Mouse (Mus musculus) forebrain, embryonic 13.5 days (tissue): ENCODE measurements around the gene Nadk. TPM values are rescaled to one million over a fixed set of nuclear protein-coding genes. Genes with fewer than 3 reads are reported as not detected.

ENCODE experiments used
- ATAC-seq: fragments of 200-750 bp; cut with Nextera tagmentation; 2 replicates; pipeline ENCODE4 v1.8.0; 2017
- H3K27ac ChIP-seq: fragments of 300-500 bp; sonication (generic); 2 replicates; pipeline ENCODE4 v1.5.1; 2015; ENCODE audit warnings: inconsistent platforms, mild to moderate bottlenecking, moderate library complexity
- H3K27me3 ChIP-seq: fragments of 300-500 bp; sonication (generic); 2 replicates; pipeline ENCODE4 v1.6.1; 2015; ENCODE audit warnings: mild to moderate bottlenecking, inconsistent platforms
- H3K36me3 ChIP-seq: fragments of 300-500 bp; sonication (generic); 2 replicates; pipeline ENCODE4 v1.6.1; 2015; ENCODE audit warnings: mild to moderate bottlenecking, inconsistent platforms; ENCODE audit not compliant: poor library complexity, severe bottlenecking
- H3K4me1 ChIP-seq: fragments of 300-500 bp; sonication (generic); 2 replicates; pipeline ENCODE4 v1.6.1; 2015; ENCODE audit warnings: inconsistent platforms
- H3K4me2 ChIP-seq: fragments of 300-500 bp; sonication (generic); 2 replicates; pipeline ENCODE4 v1.6.1; 2015; ENCODE audit warnings: inconsistent platforms, mild to moderate bottlenecking, moderate library complexity
- H3K4me3 ChIP-seq: fragments of 300-500 bp; sonication (generic); 2 replicates; pipeline ENCODE4 v1.5.1; 2015; ENCODE audit warnings: mild to moderate bottlenecking, inconsistent platforms
- H3K9ac ChIP-seq: fragments of 300-500 bp; sonication (generic); 2 replicates; pipeline ENCODE4 v1.6.1; 2015; ENCODE audit warnings: mild to moderate bottlenecking, inconsistent platforms
- H3K9me3 ChIP-seq: fragments of 300-500 bp; sonication (generic); replicated peaks from 2 replicates; pipeline ENCODE4 v1.6.1; 2016; ENCODE audit warnings: inconsistent platforms
- WGBS: fragments of 180-500 bp; shearing (Covaris S2); methylation state at CpG from one replicate; pipeline ENCODE4 v1.1.7; 2015; 5-methylcytosine and 5-hydroxymethylcytosine counted together
- polyA plus RNA-seq: library from polyadenylated mRNA; unstranded; fragments of >200 nt; fragmentation: Nextera tagmentation; extraction: Ambion mirVana; gene quantifications from 2 replicates; pipeline ENCODE4 v1.2.1, GENCODE M21; 2015

The Nadk gene
- polyA plus RNA-seq, 1 experiment from 2014 or later = 88.7 TPM

- ATAC-seq = no peak
- Histone ChIP-seq H3K36me3 (peaks cover 6% of the 10 kb centered on the region), H3K27ac (no peak overlapping the region), H3K9me3 (no peaks in the 10 kb centered on the region), H3K4me2 (no peak overlapping the region), H3K27me3 (0 out of 2 replicates have a peak, but pooled peaks cover 5% of the 10 kb centered on the region), H3K4me3 (no peak overlapping the region), H3K4me1 (peaks cover 5% of the 10 kb centered on the region; the same call in 1 of the 2 replicates), H3K9ac (no peak overlapping the region)
- WGBS = 88% methylated on average over 3 of the region's 3 CpGs
These were observed 33.6 kb downstream of the Nadk start for GRCm38 (mm10) chr4:155595777-155596176.

- 0 out of 2 replicates have a peak, but pooled peaks cover 5% of the 10 kb centered on the region for H3K27me3 ChIP-seq
- WGBS = 77% methylated on average over 5 of the region's 5 CpGs
- peaks cover 5% of the 10 kb centered on the region; the same call in 1 of the 2 replicates for H3K4me1 ChIP-seq
- H3K27ac ChIP-seq = no peak overlapping the region
- no peak overlapping the region for H3K4me2 ChIP-seq
- ATAC-seq = no peak
- no peak overlapping the region for H3K4me3 ChIP-seq
- no peak overlapping the region for H3K9ac ChIP-seq
- no peaks in the 10 kb centered on the region for H3K9me3 ChIP-seq
- H3K36me3 ChIP-seq = no peaks in the 10 kb centered on the region
These were observed 34.4 kb downstream of the Nadk start for GRCm38 (mm10) chr4:155596606-155597005.

GRCm38 (mm10) chr4:155598536-155598935 is 36.4 kb downstream of the Nadk start:
- peaks cover 17% of the 10 kb centered on the region for H3K4me1 ChIP-seq
- H3K36me3 ChIP-seq = 0 out of 2 replicates have a peak, but pooled peaks cover 6% of the 10 kb centered on the region
- 0 out of 2 replicates have a peak, but pooled peaks cover 5% of the 10 kb centered on the region for H3K27me3 ChIP-seq
- no peak overlapping the region for H3K9ac ChIP-seq
- H3K27ac ChIP-seq = no peak overlapping the region
- H3K4me3 ChIP-seq = no peak overlapping the region
- no peaks in the 10 kb centered on the region for H3K9me3 ChIP-seq
- WGBS = 18% methylated on average over 20 of the region's 20 CpGs
- H3K4me2 ChIP-seq = no peak overlapping the region
- ATAC-seq = no peak

GRCm38 (mm10) chr4:155599901-155600825 is 38.0 kb downstream of the Nadk start:
- peaks cover 12% of the 10 kb centered on the region; the same call in 1 of the 2 replicates for H3K36me3 ChIP-seq
- no peak for ATAC-seq
- H3K9me3 ChIP-seq = no peaks in the 10 kb centered on the region
- H3K4me3 ChIP-seq = peak overlapping the region; percentile 96
- 0 out of 2 replicates have a peak, but pooled peaks cover 5% of the 10 kb centered on the region for H3K27me3 ChIP-seq
- H3K4me2 ChIP-seq = peak overlapping the region; percentile 92
- H3K4me1 ChIP-seq = peaks cover 17% of the 10 kb centered on the region
- peak overlapping the region; percentile 97 for H3K9ac ChIP-seq
- WGBS = 91% methylated on average over 11 of the region's 11 CpGs
- H3K27ac ChIP-seq = peak overlapping the region; percentile 99; the same call in 1 of the 2 replicates

- Histone ChIP-seq H3K27ac (peak within 1 kb of the TSS; percentile 99), H3K27me3 (0 out of 2 replicates have a peak, but pooled peaks cover 3% of the 10 kb centered on the region), H3K4me1 (peaks cover 17% of the 10 kb centered on the region), H3K4me3 (peak within 1 kb of the TSS; percentile 96), H3K36me3 (peaks cover 19% of the 10 kb centered on the region; the same call in 1 of the 2 replicates), H3K4me2 (peak within 1 kb of the TSS; percentile 92), H3K9me3 (no peaks in the 10 kb centered on the region), H3K9ac (peak within 1 kb of the TSS; percentile 97)
- under 1% methylated on average over 53 of the region's 65 CpGs for WGBS
- peak; percentile 96 for ATAC-seq
These were observed 39.2 kb downstream of the Nadk start, which contains the start of gene Slc35e2 for GRCm38 (mm10) chr4:155601091-155601996. Gene Slc35e2 (plus strand): TSS chr4:155601416.

GRCm38 (mm10) chr4:155601997-155602456 is 39.8 kb downstream of the Nadk start:
- no peaks in the 10 kb centered on the region for H3K9me3 ChIP-seq
- peak overlapping the region; percentile 97 for H3K9ac ChIP-seq
- H3K27ac ChIP-seq = peak overlapping the region; percentile 99
- 3% methylated on average over 24 of the region's 31 CpGs for WGBS
- ATAC-seq = no peak
- H3K4me1 ChIP-seq = peaks cover 17% of the 10 kb centered on the region
- peaks cover 24% of the 10 kb centered on the region; the same call in 1 of the 2 replicates for H3K36me3 ChIP-seq
- no peaks in the 10 kb centered on the region for H3K27me3 ChIP-seq
- peak overlapping the region; percentile 96 for H3K4me3 ChIP-seq
- peak overlapping the region; percentile 92 for H3K4me2 ChIP-seq

- Histone ChIP-seq H3K4me3 (peak overlapping the region; percentile 96), H3K27ac (no peak overlapping the region), H3K4me1 (peaks cover 17% of the 10 kb centered on the region), H3K27me3 (no peaks in the 10 kb centered on the region), H3K4me2 (peak overlapping the region; percentile 92), H3K9ac (peak overlapping the region; percentile 97; the same call in 1 of the 2 replicates), H3K9me3 (no peaks in the 10 kb centered on the region), H3K36me3 (peaks cover 24% of the 10 kb centered on the region; the same call in 1 of the 2 replicates)
- WGBS = 97% methylated on average over 1 of the region's 1 CpGs
- no peak for ATAC-seq
These were observed 40.6 kb downstream of the Nadk start for GRCm38 (mm10) chr4:155602753-155603152.

GRCm38 (mm10) chr4:155603801-155604200 is 41.6 kb downstream of the Nadk start:
- Histone ChIP-seq H3K36me3 (peaks cover 24% of the 10 kb centered on the region; the same call in 1 of the 2 replicates), H3K4me1 (peaks cover 17% of the 10 kb centered on the region), H3K9me3 (no peaks in the 10 kb centered on the region), H3K4me2 (no peak overlapping the region), H3K9ac (no peak overlapping the region), H3K27ac (no peak overlapping the region), H3K27me3 (no peaks in the 10 kb centered on the region), H3K4me3 (no peak overlapping the region)
- no peak for ATAC-seq
- WGBS = 89% methylated on average over 6 of the region's 6 CpGs

- 96% methylated on average over 4 of the region's 4 CpGs for WGBS
- Histone ChIP-seq H3K27ac (no peak overlapping the region), H3K9me3 (no peaks in the 10 kb centered on the region), H3K4me2 (no peak overlapping the region), H3K36me3 (peaks cover 29% of the 10 kb centered on the region), H3K4me1 (peaks cover 17% of the 10 kb centered on the region), H3K4me3 (no peak overlapping the region), H3K27me3 (no peaks in the 10 kb centered on the region), H3K9ac (no peak overlapping the region)
- ATAC-seq = no peak
These were observed 43.0 kb downstream of the Nadk start for GRCm38 (mm10) chr4:155605132-155605531.

- Histone ChIP-seq H3K4me3 (no peak overlapping the region), H3K27ac (no peak overlapping the region), H3K4me1 (peaks cover 12% of the 10 kb centered on the region), H3K9ac (no peak overlapping the region), H3K4me2 (no peak overlapping the region), H3K36me3 (peaks cover 43% of the 10 kb centered on the region), H3K9me3 (no peaks in the 10 kb centered on the region), H3K27me3 (no peaks in the 10 kb centered on the region)
- 84% methylated on average over 2 of the region's 2 CpGs for WGBS
- no peak for ATAC-seq
These were observed 44.6 kb downstream of the Nadk start for GRCm38 (mm10) chr4:155606825-155607224.

- H3K4me3 ChIP-seq = no peak overlapping the region
- no peak overlapping the region for H3K9ac ChIP-seq
- no peak for ATAC-seq
- 90% methylated on average over 3 of the region's 3 CpGs for WGBS
- peaks cover 67% of the 10 kb centered on the region for H3K36me3 ChIP-seq
- no peaks in the 10 kb centered on the region for H3K9me3 ChIP-seq
- no peak overlapping the region for H3K27ac ChIP-seq
- no peak overlapping the region for H3K4me2 ChIP-seq
- H3K4me1 ChIP-seq = no peaks in the 10 kb centered on the region
- no peaks in the 10 kb centered on the region for H3K27me3 ChIP-seq
These were observed 49.7 kb downstream of the Nadk start for GRCm38 (mm10) chr4:155611860-155612259.
